28 mouse cellular contexts compared by ENCODE assay signal in the genomic region with DNA sequence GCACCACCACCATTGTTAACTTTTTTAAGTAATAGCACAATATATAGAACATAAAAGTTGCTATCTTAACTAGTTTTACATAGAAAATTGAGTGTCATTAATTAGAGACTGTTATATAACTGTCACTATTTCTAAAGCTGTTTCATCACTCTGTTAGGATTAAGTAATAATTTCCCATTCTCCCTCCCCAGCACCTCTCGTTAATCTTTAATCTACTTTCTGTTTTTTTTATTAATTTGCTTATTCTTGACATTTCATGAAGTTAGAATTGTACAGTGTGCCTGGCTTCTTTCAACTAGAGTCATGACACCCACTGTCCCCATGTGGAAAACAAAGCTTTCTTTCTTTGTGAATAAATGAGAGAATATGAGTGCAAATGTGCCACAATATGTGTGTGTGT.
"Had no signal": no experiment of that assay in that cellular context is flagged by ENCODE, and none has a peak within 500 bp of the region (broad histone marks: within the 10 kb centered on the region; RNA-seq: fewer than 3 reads in every experiment).

No protein-coding gene starts in this region.

- H3K36me3 ChIP-seq: embryonic facial prominence, embryonic 10.5 days; embryonic facial prominence, embryonic 12.5 days; embryonic facial prominence, embryonic 13.5 days; embryonic facial prominence, embryonic 15.5 days; forebrain, embryonic 10.5 days; forebrain, embryonic 12.5 days; forebrain, embryonic 15.5 days had no signal

- H3K27ac ChIP-seq: embryonic facial prominence, embryonic 10.5 days; embryonic facial prominence, embryonic 12.5 days; embryonic facial prominence, embryonic 13.5 days; embryonic facial prominence, embryonic 15.5 days; forebrain, embryonic 10.5 days; forebrain, embryonic 12.5 days; forebrain, embryonic 13.5 days; forebrain, embryonic 15.5 days; gastrocnemius, adult 2 months had no signal

- DNase-seq: cerebellum, adult 2 months; cerebellum, adult 8-10 months; cerebellum, adult 9-10 months; cerebellum, adult 9-11 months; cerebellum, postnatal 10 days; cerebellum, postnatal 14 days; cerebellum, postnatal 25 days; cerebellum, postnatal 36 days; embryo, embryonic 11 days; forebrain, postnatal 0 days; gastrocnemius, adult 2 months; gastrocnemius, postnatal 10 days; gastrocnemius, postnatal 14 days; gastrocnemius, postnatal 25 days; gastrocnemius, postnatal 36 days; heart, adult 11 months; heart, adult 18-20 months had no signal

- H3K4me1 ChIP-seq: embryonic facial prominence, embryonic 10.5 days; embryonic facial prominence, embryonic 12.5 days; embryonic facial prominence, embryonic 13.5 days; embryonic facial prominence, embryonic 15.5 days; forebrain, embryonic 10.5 days; forebrain, embryonic 12.5 days; forebrain, embryonic 13.5 days; forebrain, embryonic 15.5 days had no signal

- ATAC-seq: forebrain, embryonic 13.5 days; forebrain, embryonic 14.5 days; forebrain, embryonic 15.5 days; forebrain, embryonic 16.5 days; forebrain, postnatal 0 days had no signal

- H3K27me3 ChIP-seq: embryonic facial prominence, embryonic 12.5 days; embryonic facial prominence, embryonic 15.5 days; forebrain, embryonic 12.5 days; forebrain, embryonic 13.5 days; forebrain, embryonic 15.5 days had no signal

- H3K9ac ChIP-seq: embryonic facial prominence, embryonic 12.5 days; embryonic facial prominence, embryonic 13.5 days; embryonic facial prominence, embryonic 15.5 days; forebrain, embryonic 12.5 days; forebrain, embryonic 13.5 days; forebrain, embryonic 15.5 days; forebrain, postnatal 0 days had no signal

- H3K4me2 ChIP-seq: embryonic facial prominence, embryonic 12.5 days; embryonic facial prominence, embryonic 13.5 days; embryonic facial prominence, embryonic 15.5 days; forebrain, embryonic 12.5 days; forebrain, embryonic 13.5 days; forebrain, embryonic 15.5 days had no signal

- H3K4me3 ChIP-seq: embryonic facial prominence, embryonic 10.5 days; embryonic facial prominence, embryonic 12.5 days; embryonic facial prominence, embryonic 13.5 days; embryonic facial prominence, embryonic 15.5 days; erythroblast, embryonic 14.5 days; forebrain, embryonic 10.5 days; forebrain, embryonic 12.5 days; forebrain, embryonic 13.5 days; forebrain, embryonic 15.5 days; gastrocnemius, adult 2 months had no signal

- H3K9me3 ChIP-seq: embryonic facial prominence, embryonic 10.5 days; embryonic facial prominence, embryonic 12.5 days; embryonic facial prominence, embryonic 13.5 days; embryonic facial prominence, embryonic 15.5 days; forebrain, embryonic 10.5 days; forebrain, embryonic 12.5 days; forebrain, embryonic 13.5 days; forebrain, embryonic 15.5 days had no signal
